Mouse (Mus musculus) myocyte (in vitro differentiated cells): ENCODE data around the gene Ampd2.

Experiments
- E2F4 ChIP-seq: IDR thresholded peaks from one replicate; pipeline ENCODE4 v1.6.1; 2011; ENCODE audit warnings: mild to moderate bottlenecking, control low read depth, moderate library complexity; ENCODE audit not compliant: insufficient read depth
- SRF ChIP-seq: IDR thresholded peaks from one replicate; pipeline ENCODE4 v1.6.1; 2011; ENCODE audit warnings: low read depth; ENCODE audit not compliant: control insufficient read depth, insufficient read length

- TF ChIP-seq E2F4 (no peak), SRF (no peak)
Observed at GRCm38 (mm10) chr3:108112666-108113065, 26.2 kb upstream of the Ampd2 start.
